Mouse (Mus musculus) forebrain, embryonic 11.5 days (tissue): ENCODE results near the gene Gm20388. TPM values are rescaled to one million over a fixed set of nuclear protein-coding genes. Genes with fewer than 3 reads are reported as not detected.

ENCODE experiments used
- ATAC-seq: fragments of 200-750 bp; cut with Nextera tagmentation; replicated peaks from 2 replicates; pipeline ENCODE4 v1.8.0; 2017; ENCODE audit warnings: moderate TSS enrichment; ENCODE audit not compliant: low FRiP score
- DNase-seq: peaks from one replicate; pipeline ENCODE4 v3.0.0-alpha.2; 2017; ENCODE audit warnings: low spot score
- H3K27ac ChIP-seq: fragments of 300-500 bp; sonication (generic); 2 replicates; pipeline ENCODE4 v1.5.1; 2014; ENCODE audit warnings: low read depth, low read length
- H3K27me3 ChIP-seq: fragments of 300-500 bp; sonication (generic); 2 replicates; pipeline ENCODE4 v1.6.1; 2014; ENCODE audit warnings: mild to moderate bottlenecking, low read length, mixed read lengths; ENCODE audit not compliant: control insufficient read depth, insufficient read depth
- H3K36me3 ChIP-seq: fragments of 300-500 bp; sonication (generic); 2 replicates; pipeline ENCODE4 v1.6.1; 2014; ENCODE audit warnings: mild to moderate bottlenecking, low read length, moderate library complexity, mixed read lengths; ENCODE audit not compliant: control insufficient read depth, insufficient read depth
- H3K4me1 ChIP-seq: fragments of 300-500 bp; sonication (generic); replicated peaks from 2 replicates; pipeline ENCODE4 v1.6.1; 2014; ENCODE audit warnings: low read length, mixed read lengths; ENCODE audit not compliant: control insufficient read depth, insufficient read depth
- H3K4me2 ChIP-seq: fragments of 300-500 bp; sonication (generic); 2 replicates; pipeline ENCODE4 v1.6.1; 2014; ENCODE audit warnings: low read depth, mild to moderate bottlenecking, low read length, moderate library complexity, mixed read lengths; ENCODE audit not compliant: severe bottlenecking
- H3K4me3 ChIP-seq: fragments of 300-500 bp; sonication (generic); 2 replicates; pipeline ENCODE4 v1.5.1; 2014; ENCODE audit warnings: low read depth, low read length
- H3K9ac ChIP-seq: fragments of 300-500 bp; sonication (generic); 2 replicates; pipeline ENCODE4 v1.6.1; 2014; ENCODE audit warnings: low read length
- H3K9me3 ChIP-seq: fragments of 300-500 bp; sonication (generic); 2 replicates; pipeline ENCODE4 v1.6.1; 2016; ENCODE audit warnings: low read length, mixed read lengths; ENCODE audit not compliant: control insufficient read depth
- WGBS: fragments of 180-500 bp; shearing (Covaris S2); extraction: QIAGEN DNeasy Blood & Tissue Kit; methylation state at CpG from one replicate; pipeline ENCODE4 v1.1.7; 2014; 5-methylcytosine and 5-hydroxymethylcytosine counted together
- polyA plus RNA-seq: library from polyadenylated mRNA; unstranded; fragments of >200 nt; fragmentation: Nextera tagmentation; extraction: Ambion mirVana; gene quantifications from 2 replicates; pipeline ENCODE4 v1.2.1, GENCODE M21; 2014

Gene Gm20388
- polyA plus RNA-seq, 1 experiment from 2014 or later = not detected

DNA sequence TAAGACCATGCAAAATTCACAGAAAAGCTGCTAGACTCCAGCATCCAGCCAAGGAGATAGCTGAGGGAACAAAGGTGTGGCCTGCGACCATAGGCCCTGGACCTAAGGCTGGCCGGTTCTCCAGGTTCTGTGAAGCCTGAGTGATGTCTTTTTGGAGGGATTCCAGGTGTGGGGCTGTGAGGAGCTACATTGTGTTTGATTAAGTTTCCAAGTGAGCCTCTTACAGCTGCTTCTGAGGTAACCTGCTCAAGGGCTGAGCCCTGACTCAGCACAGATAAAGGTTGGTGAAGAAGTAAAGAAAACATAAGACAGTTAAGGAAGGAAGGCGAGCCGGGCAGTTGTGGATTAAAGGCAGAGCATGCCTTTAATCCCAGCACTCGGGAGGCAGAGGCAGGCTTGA lies 3591.6 kb downstream of the Gm20388 start:
- DNase-seq (no peak), ATAC-seq (no peak)
- H3K27ac ChIP-seq = no peak overlapping the region
- H3K4me1 ChIP-seq = no peaks in the 10 kb centered on the region
- no peaks in the 10 kb centered on the region; the same call in 1 of the 2 replicates for H3K9me3 ChIP-seq
- 95% methylated on average over 5 of the region's 5 CpGs for WGBS
- no peaks in the 10 kb centered on the region for H3K27me3 ChIP-seq
- no peak overlapping the region for H3K4me2 ChIP-seq
- H3K4me3 ChIP-seq = no peak overlapping the region
- peaks cover 17% of the 10 kb centered on the region for H3K36me3 ChIP-seq
- no peak overlapping the region for H3K9ac ChIP-seq

DNA sequence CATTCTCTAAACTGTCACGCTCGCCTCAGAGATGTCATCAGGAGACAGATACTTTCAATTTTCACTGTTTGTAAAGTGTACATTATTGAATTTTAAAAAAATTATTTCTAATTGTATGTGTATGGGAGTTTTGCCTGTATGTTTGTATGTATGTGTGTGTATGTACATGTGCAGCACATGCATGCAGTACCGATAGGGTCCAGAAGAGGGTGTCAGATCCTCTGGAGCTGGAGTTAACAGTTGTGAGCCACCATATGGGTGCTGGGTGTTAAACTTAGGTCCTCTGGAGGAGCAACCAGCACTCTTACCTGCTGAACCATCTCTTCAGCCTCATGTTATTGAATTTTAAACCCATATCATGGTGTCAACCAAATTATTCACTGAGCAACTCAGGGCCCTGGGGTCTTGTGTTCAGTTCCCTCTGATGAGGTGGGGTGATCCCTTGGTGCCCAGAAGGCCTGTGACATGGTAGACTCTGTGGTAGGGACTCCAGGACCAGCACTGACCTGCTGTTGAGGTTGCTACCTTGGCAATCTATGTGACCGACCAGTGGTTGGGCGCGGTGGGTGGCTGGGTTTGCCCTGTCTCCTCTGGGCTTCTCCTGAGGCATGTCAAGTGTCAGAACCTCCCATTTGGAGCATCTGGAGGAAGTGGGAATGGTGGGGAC lies 3593.3 kb downstream of the Gm20388 start:
- 98% methylated on average over 6 of the region's 6 CpGs for WGBS

DNA sequence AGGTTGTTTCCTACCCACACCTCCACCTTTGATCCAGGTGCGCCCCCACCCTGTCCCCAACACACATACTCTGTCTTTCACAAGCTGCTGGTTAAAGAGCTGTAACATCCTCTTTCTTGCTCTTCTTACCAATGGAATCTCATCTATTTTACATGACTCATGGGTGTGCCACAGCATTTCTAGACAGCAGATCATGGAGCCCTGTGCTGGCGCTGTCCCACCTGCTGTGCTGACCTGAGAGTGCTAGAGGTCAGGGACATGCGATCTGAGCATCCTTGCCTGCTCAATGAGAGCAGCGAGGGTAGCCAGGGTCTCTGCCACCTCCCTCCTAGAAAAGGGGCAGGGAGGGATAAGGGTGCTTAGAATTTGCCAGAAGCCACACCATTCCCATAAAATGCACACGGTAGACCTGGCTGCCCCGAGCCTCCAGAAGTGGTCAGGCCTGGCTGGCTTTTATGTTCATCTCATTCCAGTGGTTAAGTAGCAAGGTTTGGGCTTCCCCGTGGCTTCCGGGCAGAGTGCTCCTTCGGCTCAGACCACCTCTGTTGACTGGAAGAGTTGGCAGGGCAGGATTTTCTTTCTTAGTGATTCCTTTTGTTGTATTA lies 3594.1 kb downstream of the Gm20388 start:
- Histone ChIP-seq H3K9me3 (no peaks in the 10 kb centered on the region; the same call in 1 of the 2 replicates), H3K9ac (no peak overlapping the region), H3K27me3 (no peaks in the 10 kb centered on the region), H3K4me3 (no peak overlapping the region), H3K27ac (no peak overlapping the region), H3K4me2 (no peak overlapping the region), H3K4me1 (no peaks in the 10 kb centered on the region), H3K36me3 (peaks cover 17% of the 10 kb centered on the region)
- DNase-seq = no peak
- no peak for ATAC-seq
- WGBS = 92% methylated on average over 9 of the region's 9 CpGs

More for the DNA sequence above, 3593.3 kb downstream of the Gm20388 start:
- Histone ChIP-seq H3K4me1 (no peaks in the 10 kb centered on the region), H3K36me3 (peaks cover 17% of the 10 kb centered on the region), H3K27me3 (no peaks in the 10 kb centered on the region), H3K4me2 (no peak overlapping the region), H3K9me3 (no peaks in the 10 kb centered on the region; the same call in 1 of the 2 replicates), H3K4me3 (no peak overlapping the region), H3K27ac (no peak overlapping the region), H3K9ac (no peak overlapping the region)
- DNase-seq (no peak), ATAC-seq (no peak)

DNA sequence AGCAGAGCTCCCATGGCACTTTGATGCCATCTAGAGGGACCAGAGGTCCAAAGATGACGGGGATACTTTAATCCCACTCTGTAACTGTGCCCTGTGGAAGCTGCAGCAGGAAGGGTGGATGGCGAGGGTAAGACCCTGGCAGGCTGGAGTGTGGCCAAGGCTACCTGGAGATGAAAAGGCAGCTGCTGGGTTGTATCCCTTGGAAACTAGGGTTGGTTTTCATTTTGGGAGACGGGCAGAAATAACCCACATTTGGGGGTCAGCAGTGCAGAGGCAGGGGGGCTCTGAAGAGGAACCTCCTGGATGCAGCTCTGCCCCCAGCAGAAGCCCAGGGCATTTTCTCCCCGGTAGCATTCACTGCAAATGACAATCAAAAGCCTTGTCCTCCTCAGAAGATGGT lies 3594.6 kb downstream of the Gm20388 start:
- no peak overlapping the region for H3K4me2 ChIP-seq
- no peak overlapping the region for H3K27ac ChIP-seq
- no peak overlapping the region for H3K4me3 ChIP-seq
- H3K36me3 ChIP-seq = peaks cover 15% of the 10 kb centered on the region
- no peaks in the 10 kb centered on the region; the same call in 1 of the 2 replicates for H3K9me3 ChIP-seq
- no peaks in the 10 kb centered on the region for H3K27me3 ChIP-seq
- no peak for DNase-seq
- no peak overlapping the region for H3K9ac ChIP-seq
- ATAC-seq = no peak
- 86% methylated on average over 4 of the region's 4 CpGs for WGBS
- H3K4me1 ChIP-seq = no peaks in the 10 kb centered on the region

DNA sequence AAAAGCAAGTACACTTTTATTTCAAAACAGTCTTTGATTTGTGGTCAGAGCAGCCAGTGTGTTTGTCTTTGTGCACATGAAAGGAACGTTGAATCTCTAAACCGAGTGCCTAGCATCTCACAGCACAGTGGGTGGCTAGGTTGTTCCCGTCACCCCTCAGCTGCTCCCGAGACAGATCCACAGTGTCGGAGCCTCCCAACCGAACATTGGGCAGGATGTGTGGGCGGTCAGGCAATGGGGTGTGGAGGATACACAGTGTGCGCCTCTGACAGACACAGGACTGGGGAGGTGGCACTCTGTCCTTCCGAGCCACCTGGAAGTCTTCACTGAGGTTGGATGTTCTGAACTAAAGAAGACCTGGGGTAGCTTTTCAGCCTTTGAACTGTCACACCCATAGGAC lies 3595.1 kb downstream of the Gm20388 start:
- WGBS = 91% methylated on average over 9 of the region's 9 CpGs
- Histone ChIP-seq H3K4me2 (no peak overlapping the region), H3K9me3 (no peaks in the 10 kb centered on the region; the same call in 1 of the 2 replicates), H3K9ac (no peak overlapping the region), H3K36me3 (peaks cover 15% of the 10 kb centered on the region), H3K4me3 (no peak overlapping the region), H3K27me3 (no peaks in the 10 kb centered on the region), H3K4me1 (no peaks in the 10 kb centered on the region), H3K27ac (no peak overlapping the region)
- no peak for ATAC-seq
- DNase-seq = no peak

DNA sequence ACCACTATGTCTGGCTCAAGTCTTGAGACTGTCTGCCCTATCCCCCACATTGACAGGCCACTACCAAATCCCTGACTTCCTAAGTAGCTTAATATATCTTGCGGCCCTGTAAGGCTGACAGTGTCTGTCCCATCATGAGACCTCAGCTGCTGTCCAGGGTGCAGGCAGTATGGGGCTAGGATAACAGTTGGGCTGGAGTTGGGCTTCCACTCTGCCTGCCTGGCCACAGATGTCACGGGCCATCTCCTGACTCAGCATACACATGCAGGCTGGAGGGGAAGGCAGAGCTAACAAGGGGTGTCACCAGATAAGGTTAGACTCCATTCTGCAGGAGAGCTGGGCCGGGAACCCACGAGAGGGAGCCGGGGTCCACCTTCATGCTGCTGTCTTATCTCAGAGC lies 3596.5 kb downstream of the Gm20388 start:
- Histone ChIP-seq H3K9ac (no peak overlapping the region), H3K27me3 (no peaks in the 10 kb centered on the region), H3K27ac (no peak overlapping the region), H3K4me2 (no peak overlapping the region), H3K4me1 (no peaks in the 10 kb centered on the region), H3K4me3 (no peak overlapping the region), H3K36me3 (peaks cover 15% of the 10 kb centered on the region), H3K9me3 (no peaks in the 10 kb centered on the region; the same call in 1 of the 2 replicates)
- WGBS = 96% methylated on average over 5 of the region's 5 CpGs
- no peak for ATAC-seq
- no peak for DNase-seq

DNA sequence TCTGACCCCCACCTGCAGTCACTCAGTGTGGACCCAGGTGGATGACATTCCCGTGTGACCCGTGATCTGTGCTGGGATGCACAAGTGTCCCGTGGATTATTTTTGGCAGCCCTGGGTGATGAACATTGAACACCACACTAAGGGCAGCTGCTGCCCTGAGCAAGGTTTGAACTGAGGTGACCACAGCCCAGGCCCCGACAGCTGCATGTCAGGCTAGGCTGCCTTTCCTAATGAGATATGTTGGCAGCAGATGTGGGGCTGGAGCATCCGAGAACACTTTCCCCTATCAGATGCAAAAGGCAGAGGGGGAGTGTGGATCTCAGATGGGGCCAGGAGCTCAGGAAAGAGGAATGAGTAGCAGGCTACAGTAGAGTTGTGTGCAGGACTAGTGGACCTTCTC lies 3600.2 kb downstream of the Gm20388 start:
- Histone ChIP-seq H3K9me3 (no peaks in the 10 kb centered on the region), H3K27ac (no peak overlapping the region), H3K9ac (no peak overlapping the region), H3K4me1 (peaks cover 10% of the 10 kb centered on the region), H3K36me3 (peaks cover 3% of the 10 kb centered on the region; the same call in 1 of the 2 replicates), H3K27me3 (no peaks in the 10 kb centered on the region; the same call in 1 of the 2 replicates), H3K4me2 (no peak overlapping the region), H3K4me3 (no peak overlapping the region)
- DNase-seq (no peak), ATAC-seq (no peak)
- WGBS = 89% methylated on average over 5 of the region's 5 CpGs

DNA sequence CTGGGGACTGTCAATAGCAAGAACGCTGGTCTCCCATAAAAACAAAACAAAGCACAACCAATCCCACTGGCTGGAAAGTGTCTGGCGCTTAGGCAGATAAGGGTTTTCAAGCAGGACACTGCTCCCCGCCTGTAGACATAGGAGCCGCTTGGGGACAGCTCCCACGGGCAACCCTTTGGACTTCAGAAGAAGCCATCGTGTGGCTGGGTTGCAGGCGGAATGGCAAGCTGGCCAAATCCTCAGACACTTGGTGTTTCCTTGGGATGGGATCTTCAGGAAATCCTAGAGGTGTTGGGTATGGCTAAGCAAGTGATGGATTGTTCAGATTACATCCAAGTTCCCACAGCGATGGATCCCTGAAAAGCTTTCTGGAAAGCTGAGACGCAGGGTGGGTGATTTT lies 3603.5 kb downstream of the Gm20388 start:
- Histone ChIP-seq H3K4me3 (peak overlapping the region; percentile 73), H3K4me1 (peaks cover 12% of the 10 kb centered on the region), H3K9ac (peak overlapping the region; percentile 84), H3K27ac (peak overlapping the region; percentile 68; the same call in 1 of the 2 replicates), H3K9me3 (no peaks in the 10 kb centered on the region), H3K27me3 (no peaks in the 10 kb centered on the region; the same call in 1 of the 2 replicates), H3K4me2 (peak overlapping the region; percentile 93), H3K36me3 (no peaks in the 10 kb centered on the region)
- DNase-seq = no peak
- 4% methylated on average over 9 of the region's 9 CpGs for WGBS
- ATAC-seq = no peak
